Mouse (Mus musculus) forebrain, embryonic 12.5 days (tissue): ENCODE results near the gene Rps15. TPM values are rescaled to one million over a fixed set of nuclear protein-coding genes. Genes with fewer than 3 reads are reported as not detected.

Experiments
- ATAC-seq: fragments of 200-750 bp; cut with Nextera tagmentation; 2 replicates; pipeline ENCODE4 v1.8.0; 2017; ENCODE audit warnings: moderate TSS enrichment; ENCODE audit not compliant: low FRiP score
- H3K27ac ChIP-seq: fragments of 300-500 bp; sonication (generic); 2 replicates; pipeline ENCODE4 v1.5.1; 2016; ENCODE audit warnings: mild to moderate bottlenecking
- H3K27me3 ChIP-seq: fragments of 300-500 bp; sonication (generic); 2 replicates; pipeline ENCODE4 v1.6.1; 2016; ENCODE audit warnings: mild to moderate bottlenecking
- H3K36me3 ChIP-seq: fragments of 300-500 bp; sonication (generic); replicated peaks from 2 replicates; pipeline ENCODE4 v1.6.1; 2016; ENCODE audit warnings: mild to moderate bottlenecking
- H3K4me1 ChIP-seq: fragments of 300-500 bp; sonication (generic); 2 replicates; pipeline ENCODE4 v1.6.1; 2016
- H3K4me2 ChIP-seq: fragments of 300-500 bp; sonication (generic); 2 replicates; pipeline ENCODE4 v1.6.1; 2016; ENCODE audit warnings: mild to moderate bottlenecking, moderate library complexity
- H3K4me3 ChIP-seq: fragments of 300-500 bp; sonication (generic); replicated peaks from 2 replicates; pipeline ENCODE4 v1.5.1; 2016; ENCODE audit warnings: mild to moderate bottlenecking
- H3K9ac ChIP-seq: fragments of 300-500 bp; sonication (generic); 2 replicates; pipeline ENCODE4 v1.6.1; 2016; ENCODE audit warnings: mild to moderate bottlenecking
- H3K9me3 ChIP-seq: fragments of 300-500 bp; sonication (generic); 2 replicates; pipeline ENCODE4 v1.6.1; 2016
- WGBS: fragments of 180-500 bp; shearing (Covaris S2); methylation state at CpG from one replicate; pipeline ENCODE4 v1.1.7; 2016; 5-methylcytosine and 5-hydroxymethylcytosine counted together
- polyA plus RNA-seq: library from polyadenylated mRNA; unstranded; fragments of >200 nt; fragmentation: Nextera tagmentation; extraction: Ambion mirVana; gene quantifications from 2 replicates; pipeline ENCODE4 v1.2.1, GENCODE M21; 2016

Rps15 gene
- polyA plus RNA-seq, 1 experiment from 2014 or later, result 760 TPM

- peaks cover 100% of the 10 kb centered on the region for H3K36me3 ChIP-seq
- WGBS, result 77% methylated on average over 54 of the region's 54 CpGs
Measured at GRCm38 (mm10) chr10:80312586-80313504, 20.6 kb downstream of the Rps15 start.

GRCm38 (mm10) chr10:80313627-80314201 lies 21.5 kb downstream of the Rps15 start:
- Histone ChIP-seq H3K4me3 (no peak overlapping the region), H3K27ac (no peak overlapping the region), H3K36me3 (peaks cover 100% of the 10 kb centered on the region)

More at GRCm38 (mm10) chr10:80312586-80313504, 20.6 kb downstream of the Rps15 start:
- no peak for ATAC-seq
- H3K4me2 ChIP-seq, result no peak overlapping the region
- H3K27ac ChIP-seq, result no peak overlapping the region
- H3K27me3 ChIP-seq, result peaks cover 51% of the 10 kb centered on the region
- no peak overlapping the region for H3K4me3 ChIP-seq
- H3K9ac ChIP-seq, result no peak overlapping the region
- H3K4me1 ChIP-seq, result peaks cover 32% of the 10 kb centered on the region
- H3K9me3 ChIP-seq, result no peaks in the 10 kb centered on the region

GRCm38 (mm10) chr10:80314494-80315001 lies 22.3 kb downstream of the Rps15 start:
- Histone ChIP-seq H3K4me1 (peaks cover 40% of the 10 kb centered on the region), H3K4me3 (no peak overlapping the region), H3K27me3 (peaks cover 51% of the 10 kb centered on the region), H3K36me3 (peaks cover 94% of the 10 kb centered on the region), H3K9me3 (no peaks in the 10 kb centered on the region), H3K9ac (no peak overlapping the region), H3K4me2 (no peak overlapping the region), H3K27ac (no peak overlapping the region)
- ATAC-seq, result no peak
- 57% methylated on average over 16 of the region's 16 CpGs for WGBS

More at GRCm38 (mm10) chr10:80313627-80314201, 21.5 kb downstream of the Rps15 start:
- ATAC-seq, result no peak
- Histone ChIP-seq H3K9me3 (no peaks in the 10 kb centered on the region), H3K4me2 (no peak overlapping the region), H3K9ac (no peak overlapping the region), H3K4me1 (peaks cover 32% of the 10 kb centered on the region), H3K27me3 (peaks cover 51% of the 10 kb centered on the region)
- 70% methylated on average over 20 of the region's 20 CpGs for WGBS

- Histone ChIP-seq H3K4me3 (no peak overlapping the region; the same call in 1 of the 2 replicates), H3K9me3 (no peaks in the 10 kb centered on the region), H3K27ac (no peak overlapping the region), H3K27me3 (peaks cover 51% of the 10 kb centered on the region), H3K4me2 (no peak overlapping the region), H3K9ac (peak overlapping the region; percentile 14; the same call in 1 of the 2 replicates), H3K36me3 (peaks cover 87% of the 10 kb centered on the region), H3K4me1 (peaks cover 44% of the 10 kb centered on the region)
- WGBS, result 59% methylated on average over 27 of the region's 27 CpGs
- ATAC-seq, result no peak
Measured at GRCm38 (mm10) chr10:80315315-80315714, 23.1 kb downstream of the Rps15 start.

- H3K9me3 ChIP-seq, result no peaks in the 10 kb centered on the region
- H3K36me3 ChIP-seq, result peaks cover 76% of the 10 kb centered on the region
- WGBS, result 29% methylated on average over 11 of the region's 11 CpGs
- peak; percentile 31; the same call in 1 of the 2 replicates for ATAC-seq
- no peak overlapping the region for H3K4me3 ChIP-seq
- peaks cover 44% of the 10 kb centered on the region for H3K4me1 ChIP-seq
- no peak overlapping the region for H3K4me2 ChIP-seq
- H3K27ac ChIP-seq, result peak overlapping the region; percentile 46; the same call in 1 of the 2 replicates
- no peak overlapping the region; the same call in 1 of the 2 replicates for H3K9ac ChIP-seq
- peaks cover 44% of the 10 kb centered on the region for H3K27me3 ChIP-seq
Measured at GRCm38 (mm10) chr10:80316359-80316781, 24.1 kb downstream of the Rps15 start.

- no peak overlapping the region for H3K4me2 ChIP-seq
- H3K4me1 ChIP-seq, result peaks cover 44% of the 10 kb centered on the region
- H3K27ac ChIP-seq, result 0 out of 2 replicates have a peak overlapping the region, but pooled peaks have one; percentile 13
- no peak overlapping the region for H3K9ac ChIP-seq
- H3K27me3 ChIP-seq, result peaks cover 38% of the 10 kb centered on the region
- peaks cover 70% of the 10 kb centered on the region for H3K36me3 ChIP-seq
- WGBS, result 70% methylated on average over 10 of the region's 10 CpGs
- no peak for ATAC-seq
- no peaks in the 10 kb centered on the region for H3K9me3 ChIP-seq
- no peak overlapping the region for H3K4me3 ChIP-seq
Measured at GRCm38 (mm10) chr10:80317011-80317410, 24.8 kb downstream of the Rps15 start.

GRCm38 (mm10) chr10:80320340-80320760 lies 28.1 kb downstream of the Rps15 start, which contains the start of gene 2310011J03Rik:
2310011J03Rik (minus strand) TSS chr10:80320537.
- Histone ChIP-seq H3K9me3 (no peaks in the 10 kb centered on the region), H3K9ac (peak within 1 kb of the TSS; percentile 77), H3K36me3 (peaks cover 36% of the 10 kb centered on the region), H3K4me3 (peak within 1 kb of the TSS; percentile 81), H3K27ac (peak within 1 kb of the TSS; percentile 65), H3K4me2 (peak within 1 kb of the TSS; percentile 85), H3K4me1 (peaks cover 47% of the 10 kb centered on the region), H3K27me3 (peaks cover 28% of the 10 kb centered on the region)
- ATAC-seq, result peak; percentile 67
- WGBS, result under 1% methylated on average over 34 of the region's 34 CpGs

- no peak for ATAC-seq
- Histone ChIP-seq H3K27me3 (peaks cover 29% of the 10 kb centered on the region), H3K9me3 (no peaks in the 10 kb centered on the region), H3K4me3 (no peak overlapping the region), H3K36me3 (peaks cover 28% of the 10 kb centered on the region), H3K9ac (no peak overlapping the region), H3K27ac (no peak overlapping the region), H3K4me1 (peaks cover 39% of the 10 kb centered on the region), H3K4me2 (no peak overlapping the region)
- WGBS, result 82% methylated on average over 6 of the region's 6 CpGs
Measured at GRCm38 (mm10) chr10:80321014-80321669, 28.9 kb downstream of the Rps15 start.

GRCm38 (mm10) chr10:80321670-80322581 lies 29.7 kb downstream of the Rps15 start:
- Histone ChIP-seq H3K27me3 (peaks cover 29% of the 10 kb centered on the region), H3K27ac (no peak overlapping the region), H3K4me3 (no peak overlapping the region), H3K9me3 (no peaks in the 10 kb centered on the region), H3K4me1 (peaks cover 31% of the 10 kb centered on the region), H3K4me2 (peak overlapping the region; percentile 90; the same call in 1 of the 2 replicates), H3K36me3 (peaks cover 21% of the 10 kb centered on the region), H3K9ac (no peak overlapping the region)
- whole genome bisulfite sequencing, result 90% methylated on average over 21 of the region's 21 CpGs
- no peak for ATAC-seq

GRCm38 (mm10) chr10:80322811-80323211 lies 30.6 kb downstream of the Rps15 start:
- no peak; the same call in 1 of the 2 replicates for ATAC-seq
- 4% methylated on average over 28 of the region's 28 CpGs for WGBS
- Histone ChIP-seq H3K27me3 (peaks cover 29% of the 10 kb centered on the region), H3K4me1 (peaks cover 31% of the 10 kb centered on the region), H3K4me2 (peak overlapping the region; percentile 90), H3K9ac (peak overlapping the region; percentile 58), H3K36me3 (peaks cover 12% of the 10 kb centered on the region), H3K9me3 (no peaks in the 10 kb centered on the region), H3K4me3 (peak overlapping the region; percentile 51), H3K27ac (no peak overlapping the region)
